Mouse (Mus musculus): ENCODE data around the gene Gpc6.

Gene Gpc6

GRCm38 (mm10) chr14:117452150-117452549 is 527.0 kb downstream of the Gpc6 start:
- no peak for DNase-seq (ENCODE audit: low spot score)

- DNase-seq (ENCODE audit: low spot score), result no peak
Observed at GRCm38 (mm10) chr14:117473378-117473777, 548.3 kb downstream of the Gpc6 start.

GRCm38 (mm10) chr14:117478879-117479278 is 553.8 kb downstream of the Gpc6 start:
- no peak for DNase-seq (ENCODE audit: low spot score)

- peak; percentile 44 for DNase-seq (ENCODE audit: low spot score)
Observed at GRCm38 (mm10) chr14:117487161-117487754, 562.1 kb downstream of the Gpc6 start.

- DNase-seq (ENCODE audit: low spot score), result peak; percentile 29
Observed at GRCm38 (mm10) chr14:117490469-117490868, 565.4 kb downstream of the Gpc6 start.

- DNase-seq (ENCODE audit: low spot score), result no peak
Observed at GRCm38 (mm10) chr14:117495118-117495517, 570.0 kb downstream of the Gpc6 start.

GRCm38 (mm10) chr14:117498785-117499184 is 573.7 kb downstream of the Gpc6 start:
- DNase-seq (ENCODE audit: low spot score), result no peak

- DNase-seq (ENCODE audit: low spot score), result no peak
Observed at GRCm38 (mm10) chr14:117499354-117499753, 574.2 kb downstream of the Gpc6 start.

- no peak for DNase-seq (ENCODE audit: low spot score)
Observed at GRCm38 (mm10) chr14:117514829-117515228, 589.7 kb downstream of the Gpc6 start.

- no peak for DNase-seq (ENCODE audit: low spot score)
Observed at GRCm38 (mm10) chr14:117519574-117519973, 594.5 kb downstream of the Gpc6 start.

GRCm38 (mm10) chr14:117520706-117521105 is 595.6 kb downstream of the Gpc6 start:
- no peak for DNase-seq (ENCODE audit: low spot score)

- DNase-seq (ENCODE audit: low spot score), result no peak
Observed at GRCm38 (mm10) chr14:117525133-117525532, 600.0 kb downstream of the Gpc6 start.

- DNase-seq (ENCODE audit: low spot score), result no peak
Observed at GRCm38 (mm10) chr14:117527053-117527452, 601.9 kb downstream of the Gpc6 start.

GRCm38 (mm10) chr14:117529439-117529838 is 604.3 kb downstream of the Gpc6 start:
- DNase-seq (ENCODE audit: low spot score), result no peak

GRCm38 (mm10) chr14:117552776-117553175 is 627.7 kb downstream of the Gpc6 start:
- peak; percentile 30 for DNase-seq (ENCODE audit: low spot score)

- DNase-seq (ENCODE audit: low spot score), result no peak
Observed at GRCm38 (mm10) chr14:117556715-117557320, 631.7 kb downstream of the Gpc6 start.

GRCm38 (mm10) chr14:117562146-117562545 is 637.0 kb downstream of the Gpc6 start:
- DNase-seq (ENCODE audit: low spot score), result no peak

- no peak for DNase-seq (ENCODE audit: low spot score)
Observed at GRCm38 (mm10) chr14:117569278-117569677, 644.2 kb downstream of the Gpc6 start.

GRCm38 (mm10) chr14:117572213-117572612 is 647.1 kb downstream of the Gpc6 start:
- DNase-seq (ENCODE audit: low spot score), result no peak

GRCm38 (mm10) chr14:117574216-117574615 is 649.1 kb downstream of the Gpc6 start:
- peak; percentile 54 for DNase-seq (ENCODE audit: low spot score)

- DNase-seq (ENCODE audit: low spot score), result no peak
Observed at GRCm38 (mm10) chr14:117581740-117582139, 656.6 kb downstream of the Gpc6 start.

GRCm38 (mm10) chr14:117599758-117600157 is 674.6 kb downstream of the Gpc6 start:
- no peak for DNase-seq (ENCODE audit: low spot score)

- DNase-seq (ENCODE audit: low spot score), result no peak
Observed at GRCm38 (mm10) chr14:117603837-117604236, 678.7 kb downstream of the Gpc6 start.

GRCm38 (mm10) chr14:117605750-117606149 is 680.6 kb downstream of the Gpc6 start:
- no peak for DNase-seq (ENCODE audit: low spot score)
